Mouse (Mus musculus) activated CD4-positive, CD25-positive, alpha-beta regulatory T cell, adult 4 months (primary cell): ENCODE measurements around the gene Apaf1. TPM values are rescaled to one million over a fixed set of nuclear protein-coding genes. Genes with fewer than 3 reads are reported as not detected.
A peak's percentile ranks its signal among the peaks of the same experiment; 100 is the strongest.

Experiments used
- ATAC-seq: one replicate; pipeline ENCODE4 v1.8.0; 2017
- polyA plus RNA-seq, 2 experiments: library from polyadenylated mRNA; unstranded; fragments of 100-300 nt; shearing (Covaris generic); gene quantifications; one replicate each; pipeline ENCODE4 v1.2.1; 2017

The Apaf1 gene
- polyA plus RNA-seq, 2 experiments from 2014 or later, result 12.1 to 18.2 TPM

- ATAC-seq, result peak; percentile 25
These were observed 537 bp downstream of the Apaf1 start for GRCm38 (mm10) chr10:91081959-91082507.

DNA sequence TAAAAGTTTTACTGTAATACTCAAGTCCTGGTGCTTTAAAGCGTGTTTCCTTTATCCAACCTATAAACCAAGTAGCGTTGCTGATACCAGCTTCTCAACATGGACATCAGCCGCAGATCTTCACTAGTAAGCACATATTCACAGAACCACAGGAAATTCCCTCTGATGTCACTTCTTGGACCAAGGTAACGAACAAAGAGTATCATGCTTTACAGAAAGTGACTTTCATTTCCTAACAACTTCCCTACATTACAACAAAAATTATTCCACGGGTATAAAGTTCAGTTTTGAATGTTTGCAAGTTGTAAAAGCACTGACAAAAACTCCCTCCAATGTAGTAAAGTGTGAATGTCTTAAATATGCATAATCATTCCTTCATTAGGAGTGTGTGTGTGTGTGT is 2.0 kb downstream of the Apaf1 start:
- no peak for ATAC-seq

DNA sequence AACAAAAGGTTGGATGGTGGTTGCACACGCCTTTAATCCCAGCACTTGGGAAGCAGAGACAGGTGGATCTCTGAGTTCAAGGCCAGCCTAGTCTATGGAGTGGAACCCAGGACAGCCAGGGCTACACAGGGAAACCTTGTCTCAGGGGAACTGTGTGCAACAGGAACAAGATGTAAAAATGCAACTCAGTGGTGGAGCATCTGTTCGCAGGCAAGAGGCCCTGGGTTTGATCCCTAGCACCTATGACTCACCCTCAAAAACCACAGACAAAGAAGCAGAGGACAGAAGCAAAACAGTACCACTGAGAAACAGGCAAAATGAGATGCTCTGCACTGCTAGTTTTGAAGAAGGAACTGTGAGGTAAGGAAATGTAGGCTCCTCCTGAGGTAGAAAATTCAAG is 5.9 kb downstream of the Apaf1 start:
- ATAC-seq, result no peak

GRCm38 (mm10) chr10:91073345-91073744 is 9.2 kb downstream of the Apaf1 start:
- ATAC-seq, result no peak

- peak; percentile 65 for ATAC-seq
These were observed 10.8 kb downstream of the Apaf1 start for GRCm38 (mm10) chr10:91071768-91072167.

GRCm38 (mm10) chr10:91062355-91062754 is 20.2 kb downstream of the Apaf1 start:
- no peak for ATAC-seq

DNA sequence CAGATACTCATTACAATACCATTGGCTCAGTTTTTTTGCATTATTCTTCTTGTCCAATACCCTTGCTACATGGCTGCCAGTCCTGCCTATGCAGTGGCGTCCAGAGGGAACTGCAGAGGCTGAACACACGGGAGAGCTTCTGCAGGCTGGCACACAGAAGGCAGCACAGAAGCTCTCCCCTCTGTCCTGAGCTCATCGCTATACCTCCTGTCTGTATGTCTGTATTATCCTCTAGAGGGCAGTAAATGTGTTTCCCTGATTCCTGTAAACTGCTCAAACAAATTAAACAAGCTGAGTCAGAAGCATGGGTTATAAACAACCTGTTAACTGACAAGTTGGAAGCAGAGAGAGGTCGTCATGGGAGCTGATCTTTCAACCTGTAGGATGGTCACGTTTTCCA is 21.8 kb downstream of the Apaf1 start:
- peak; percentile 40 for ATAC-seq

- ATAC-seq, result no peak
These were observed 29.8 kb downstream of the Apaf1 start for GRCm38 (mm10) chr10:91052734-91053133.

- ATAC-seq, result no peak
These were observed 31.4 kb downstream of the Apaf1 start for GRCm38 (mm10) chr10:91051156-91051555.

DNA sequence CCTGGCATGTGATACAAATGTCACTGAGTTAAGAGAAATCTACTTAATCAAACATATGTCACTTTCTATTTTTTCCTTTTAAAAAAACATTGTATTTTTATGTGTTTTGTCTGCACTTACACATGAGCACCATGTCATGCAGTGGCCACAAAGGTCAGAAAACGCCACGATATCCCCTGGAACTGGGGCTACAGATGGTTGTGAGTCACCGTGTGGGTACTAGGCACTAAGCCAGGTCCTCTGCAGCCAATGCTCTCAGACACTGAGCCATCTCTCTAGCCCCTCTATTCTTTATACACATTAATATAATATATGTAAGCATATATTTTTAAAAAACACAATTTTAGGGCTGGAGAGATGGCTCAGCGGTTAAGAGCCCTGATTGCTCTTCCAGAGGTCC is 32.9 kb downstream of the Apaf1 start:
- ATAC-seq, result no peak

DNA sequence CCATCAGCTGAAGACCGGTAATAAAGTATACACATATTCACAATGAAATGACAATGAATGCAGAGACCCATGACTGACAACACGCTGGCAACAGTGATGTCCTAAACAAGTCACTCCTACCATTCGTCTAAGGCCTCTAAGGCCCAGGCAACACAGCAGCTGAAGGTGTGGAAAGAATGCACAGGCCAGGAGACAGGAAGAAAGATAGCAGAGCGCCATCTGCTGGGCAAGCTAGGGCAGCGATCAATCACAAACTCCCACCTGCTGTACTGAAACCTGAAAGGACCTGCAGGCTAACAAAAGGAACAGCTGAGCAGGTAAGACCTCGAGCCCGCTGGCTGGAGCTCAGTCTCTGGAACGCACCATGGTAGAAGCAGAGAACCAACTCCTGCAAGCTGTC is 48.6 kb downstream of the Apaf1 start:
- ATAC-seq, result peak; percentile 53

GRCm38 (mm10) chr10:91032399-91032798 is 50.2 kb downstream of the Apaf1 start:
- ATAC-seq, result peak; percentile 70

DNA sequence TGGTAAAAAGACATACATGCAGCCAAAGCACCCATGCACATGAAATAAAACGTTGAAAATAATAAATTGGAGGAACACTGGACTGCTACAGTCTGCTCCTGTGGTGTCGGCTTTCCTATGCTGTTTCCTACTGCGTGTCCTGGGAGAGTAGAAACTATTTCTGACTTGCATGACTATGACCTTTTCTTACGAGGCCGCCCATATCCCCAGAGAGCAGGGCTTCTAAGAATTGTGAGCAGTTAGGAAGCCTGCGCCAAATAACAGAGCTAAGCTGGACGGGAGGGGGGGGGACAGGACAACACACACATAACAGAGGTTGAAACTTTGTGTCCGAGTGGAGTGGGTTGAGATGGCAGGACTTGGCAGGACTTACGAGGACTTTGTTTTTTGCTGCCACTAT is 51.4 kb downstream of the Apaf1 start:
- ATAC-seq, result no peak

DNA sequence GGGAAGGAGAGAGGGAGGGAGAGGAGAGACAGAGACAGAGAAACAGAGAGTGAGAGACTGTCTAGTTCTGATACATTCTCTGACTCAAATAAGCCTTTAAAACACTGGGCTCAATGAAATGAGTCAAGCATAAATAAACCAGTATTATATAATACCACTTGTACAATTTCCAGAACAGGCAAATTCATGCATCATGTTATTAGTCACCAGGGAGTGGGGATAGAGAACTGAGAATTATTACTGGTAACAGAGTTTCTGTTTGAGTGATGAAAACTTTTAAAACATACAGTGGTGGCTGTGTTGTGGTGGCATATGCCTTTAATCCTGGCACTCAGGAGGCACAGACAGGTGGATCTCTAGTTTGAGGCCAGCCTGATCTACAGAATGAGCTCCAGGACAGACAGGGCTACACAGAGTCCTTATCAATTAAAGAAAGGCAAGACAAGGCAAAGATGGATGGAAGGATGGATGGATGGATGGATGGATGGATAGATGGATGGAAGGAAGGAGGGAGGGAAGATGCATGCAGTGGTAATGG is 53.5 kb downstream of the Apaf1 start:
- ATAC-seq, result no peak

- no peak for ATAC-seq
These were observed 54.6 kb downstream of the Apaf1 start for GRCm38 (mm10) chr10:91027964-91028363.

DNA sequence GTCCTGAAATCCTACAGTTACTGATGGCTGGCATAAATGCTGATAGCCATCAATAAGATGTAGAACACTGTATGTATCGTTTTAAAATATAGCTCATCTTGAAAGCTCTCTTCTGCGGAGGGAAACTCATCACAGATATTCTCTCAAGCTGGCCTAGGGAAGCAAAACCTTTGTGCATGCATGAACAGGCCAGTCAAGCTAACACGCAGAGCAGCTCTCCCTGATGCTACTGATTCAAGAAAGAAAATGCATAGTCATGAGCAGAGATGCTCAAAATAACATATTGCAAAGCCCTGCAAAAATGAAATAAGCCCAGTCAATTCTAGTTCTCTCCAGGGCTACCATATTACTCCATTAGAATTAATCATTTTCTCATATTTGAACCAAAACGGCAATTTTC is 55.1 kb downstream of the Apaf1 start:
- ATAC-seq, result no peak

DNA sequence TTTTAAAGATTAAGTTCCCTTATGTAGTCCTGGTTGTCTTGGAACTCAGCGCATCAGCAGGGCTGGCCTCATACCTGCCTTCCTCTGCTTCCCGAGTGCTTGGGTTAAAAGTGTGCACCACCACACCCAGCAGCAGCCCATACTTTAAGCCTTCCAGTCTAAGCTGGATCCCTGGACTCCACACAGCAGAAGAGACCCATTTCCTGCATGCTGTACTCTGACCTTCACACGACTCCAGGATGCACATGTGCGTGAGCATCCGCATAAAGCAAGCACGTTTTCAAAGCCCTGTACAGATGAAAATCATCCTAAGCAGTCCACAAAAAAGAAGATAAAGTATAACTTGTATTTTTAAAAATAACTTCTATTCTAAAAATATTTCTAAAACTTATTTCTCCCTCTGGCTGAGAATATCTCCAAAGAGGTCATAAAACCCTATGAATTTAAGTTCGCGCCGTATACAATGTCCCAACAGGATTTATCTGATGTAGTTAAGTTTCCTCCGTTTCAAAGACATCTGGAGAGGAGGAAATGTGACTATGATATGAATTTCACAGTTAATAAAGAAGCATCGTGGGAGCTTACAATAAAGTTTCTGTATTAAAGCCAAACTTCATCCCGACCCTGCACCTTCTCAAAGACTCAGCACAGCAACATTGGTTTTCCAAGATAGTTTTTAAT is 76.6 kb downstream of the Apaf1 start:
- no peak for ATAC-seq

DNA sequence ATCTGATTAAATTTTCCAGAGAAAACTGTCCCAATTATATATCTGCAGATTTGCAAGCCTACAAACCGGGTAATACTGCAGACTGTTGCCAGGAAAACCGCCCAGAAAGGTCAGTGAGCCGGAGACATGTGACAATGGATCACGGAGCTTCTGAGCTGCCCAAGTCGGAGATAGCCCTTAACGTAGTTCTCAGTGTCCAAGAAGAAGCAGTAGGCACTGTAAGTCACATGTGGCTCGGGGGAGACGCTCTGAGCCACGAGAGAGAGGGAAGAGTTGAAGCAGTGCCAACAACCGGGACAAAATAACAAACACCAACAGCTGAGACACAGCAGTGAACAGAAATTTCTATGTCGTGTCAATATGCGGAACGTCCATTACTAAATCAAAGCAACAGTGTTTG is 81.1 kb downstream of the Apaf1 start:
- ATAC-seq, result no peak

- ATAC-seq, result no peak
These were observed 82.7 kb downstream of the Apaf1 start for GRCm38 (mm10) chr10:90999899-91000298.

- no peak for ATAC-seq
These were observed 88.7 kb downstream of the Apaf1 start for GRCm38 (mm10) chr10:90993869-90994268.

GRCm38 (mm10) chr10:90992237-90992636 is 90.3 kb downstream of the Apaf1 start:
- no peak for ATAC-seq

DNA sequence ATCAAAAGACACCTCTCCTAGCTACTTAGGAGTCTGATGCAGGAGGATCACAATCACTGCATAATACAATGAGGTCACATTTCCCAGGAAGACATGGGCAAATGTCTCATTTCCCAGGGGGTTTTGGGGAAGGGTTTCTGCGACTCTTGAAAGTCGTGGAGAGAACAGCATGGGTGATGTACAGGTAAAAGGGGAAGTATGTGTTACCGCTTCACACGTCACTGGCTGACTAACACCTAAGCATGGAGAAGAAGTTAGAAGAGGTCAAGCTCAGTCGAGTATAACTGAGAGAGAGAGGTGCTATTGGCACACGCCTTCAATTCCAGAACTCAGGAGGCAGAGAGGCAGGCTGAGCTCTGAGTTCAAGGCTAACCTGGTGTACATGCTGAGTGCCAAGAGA is 92.2 kb downstream of the Apaf1 start:
- no peak for ATAC-seq

DNA sequence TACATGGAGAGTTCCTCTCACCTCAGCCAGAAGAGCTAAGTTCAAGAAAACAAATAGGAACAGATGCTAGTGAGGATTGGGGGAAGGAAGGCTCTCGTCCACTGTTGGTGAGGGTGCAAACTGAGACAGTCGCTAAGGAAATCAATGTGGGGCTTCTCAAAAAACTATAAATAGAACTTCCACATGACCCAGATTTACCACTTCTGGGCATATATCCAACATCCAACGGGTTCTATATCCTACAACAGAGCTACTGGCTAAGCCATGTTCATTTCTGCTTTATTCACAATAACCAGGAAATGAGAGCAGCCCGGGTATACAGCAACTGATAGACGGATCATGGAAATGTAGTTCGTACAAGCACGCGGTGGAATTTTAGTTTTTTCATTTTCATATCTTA is 99.5 kb downstream of the Apaf1 start:
- no peak for ATAC-seq

DNA sequence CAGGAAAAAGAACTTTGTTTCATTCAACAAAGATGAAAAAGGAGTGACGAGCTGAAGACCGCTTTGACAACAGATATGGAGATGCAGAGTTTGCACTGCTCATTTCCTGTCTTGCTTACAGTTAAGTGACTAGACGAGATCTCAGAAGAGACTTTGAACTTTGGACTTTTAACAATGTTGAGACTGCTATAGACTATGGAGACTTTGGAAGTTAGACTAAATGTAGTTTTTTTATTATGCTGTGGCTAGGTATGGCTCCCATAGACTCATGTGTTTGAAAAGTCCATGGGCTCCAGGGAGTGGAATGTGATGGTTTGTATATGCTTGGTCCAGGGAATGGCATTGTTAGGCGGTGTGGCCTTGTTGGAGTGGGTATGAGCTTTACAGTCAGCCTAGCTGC is 100.8 kb downstream of the Apaf1 start:
- ATAC-seq, result no peak

DNA sequence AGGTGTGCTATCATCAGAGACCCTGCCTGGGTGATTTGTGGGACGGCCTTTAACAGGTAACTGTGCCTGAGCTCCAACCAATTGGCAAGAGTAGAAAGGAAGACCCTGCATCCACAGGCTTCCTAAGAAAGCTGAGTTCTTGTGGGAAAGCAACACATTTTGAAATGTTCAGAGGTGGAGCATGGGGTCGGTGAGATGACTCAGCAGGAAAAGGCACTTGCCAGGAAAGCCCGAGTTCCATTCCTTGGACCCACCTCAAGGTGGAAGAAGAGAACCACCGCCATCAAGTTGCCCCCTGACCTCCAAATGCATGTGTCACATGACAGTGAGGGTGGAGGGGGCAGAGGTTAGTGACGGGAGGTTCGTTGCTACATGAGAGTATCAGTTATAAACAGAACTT is 108.1 kb downstream of the Apaf1 start:
- ATAC-seq, result no peak
